Mouse (Mus musculus) kidney, postnatal 14 days (tissue): Measurements from ENCODE around the gene App.

ENCODE experiments used
- DNase-seq: peaks from one replicate; pipeline ENCODE4 v3.0.0; 2022; ENCODE audit warnings: mixed read lengths

App gene

GRCm38 (mm10) chr16:85072624-85073023 is 100.9 kb downstream of the App start:
- DNase-seq, result no peak

GRCm38 (mm10) chr16:85071791-85072190 is 101.8 kb downstream of the App start:
- DNase-seq, result no peak

GRCm38 (mm10) chr16:85071248-85071647 is 102.3 kb downstream of the App start:
- peak; percentile 50 for DNase-seq

- DNase-seq, result no peak
Measured at GRCm38 (mm10) chr16:85067254-85067893, 106.2 kb downstream of the App start.

- DNase-seq, result no peak
Measured at GRCm38 (mm10) chr16:85066227-85066626, 107.3 kb downstream of the App start.

GRCm38 (mm10) chr16:85064800-85065199 is 108.8 kb downstream of the App start:
- DNase-seq, result no peak

- DNase-seq, result no peak
Measured at GRCm38 (mm10) chr16:85062732-85063131, 110.8 kb downstream of the App start.

GRCm38 (mm10) chr16:85061725-85062124 is 111.8 kb downstream of the App start:
- DNase-seq, result no peak

- DNase-seq, result no peak
Measured at GRCm38 (mm10) chr16:85058138-85058537, 115.4 kb downstream of the App start.

GRCm38 (mm10) chr16:85056212-85056611 is 117.4 kb downstream of the App start:
- no peak for DNase-seq

GRCm38 (mm10) chr16:85053996-85054395 is 119.6 kb downstream of the App start:
- DNase-seq, result no peak

GRCm38 (mm10) chr16:85047310-85047709 is 126.3 kb downstream of the App start:
- DNase-seq, result no peak

- no peak for DNase-seq
Measured at GRCm38 (mm10) chr16:85041153-85041959, 132.2 kb downstream of the App start.

GRCm38 (mm10) chr16:85038731-85039130 is 134.8 kb downstream of the App start:
- no peak for DNase-seq

- DNase-seq, result no peak
Measured at GRCm38 (mm10) chr16:85037969-85038644, 135.5 kb downstream of the App start.

- no peak for DNase-seq
Measured at GRCm38 (mm10) chr16:85035815-85036214, 137.8 kb downstream of the App start.

- no peak for DNase-seq
Measured at GRCm38 (mm10) chr16:85033747-85034146, 139.8 kb downstream of the App start.

- DNase-seq, result no peak
Measured at GRCm38 (mm10) chr16:85030810-85031209, 142.8 kb downstream of the App start.

- DNase-seq, result no peak
Measured at GRCm38 (mm10) chr16:85028396-85028795, 145.2 kb downstream of the App start.

GRCm38 (mm10) chr16:85024706-85025105 is 148.9 kb downstream of the App start:
- no peak for DNase-seq

- DNase-seq, result no peak
Measured at GRCm38 (mm10) chr16:85023106-85023505, 150.5 kb downstream of the App start.

GRCm38 (mm10) chr16:85020696-85021323 is 152.8 kb downstream of the App start:
- DNase-seq, result peak; percentile 65

GRCm38 (mm10) chr16:85019273-85019672 is 154.3 kb downstream of the App start:
- DNase-seq, result no peak
